Mouse (Mus musculus): ENCODE measurements around the gene Milr1. TPM values are rescaled to one million over a fixed set of nuclear protein-coding genes. Genes with fewer than 3 reads are reported as not detected.

Milr1 gene
- polyA plus RNA-seq, 2 experiments, result 2.2 to 3.0 TPM

DNA sequence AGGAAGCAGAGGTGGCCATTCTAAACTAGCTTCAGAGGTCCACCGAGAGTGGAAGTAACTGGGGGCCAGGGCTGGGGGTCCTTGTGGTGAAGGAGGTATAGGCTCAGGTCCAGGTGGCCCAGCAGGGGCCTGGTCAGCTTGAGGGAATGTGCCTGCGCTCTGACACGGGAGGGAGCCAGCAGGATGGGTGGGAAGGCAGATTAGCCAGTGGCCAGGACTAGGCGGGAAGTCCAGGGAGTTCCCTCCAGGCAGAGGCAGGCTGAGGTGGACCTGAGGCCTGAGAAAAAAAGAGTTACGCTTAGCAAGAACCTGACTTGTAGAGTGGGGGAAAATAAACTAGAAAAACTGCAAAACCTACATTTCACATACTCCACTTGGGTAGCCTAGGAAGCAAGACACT is 40.2 kb upstream of the Milr1 start:
- ATAC-seq (ENCODE audit: insufficient read depth), result no peak
- WGBS (ENCODE audit: insufficient replicate concordance), result 64% methylated on average over 5 of the region's 5 CpGs
- H3K9ac ChIP-seq (replicated peaks), result no peak overlapping the region
- no peak for DNase-seq (ENCODE audit: low read depth in 3 of 3, low spot score in 3 of 3)
- peaks cover 0 to 6% of the 10 kb centered on the region in 2 experiments; a peak in 2 of 4 replicates for H3K4me1 ChIP-seq (replicated peaks; ENCODE audit: control insufficient read depth in 2 of 2, insufficient read depth in 2 of 2, low read length in 1 of 2)
- no peaks in the 10 kb centered on the region for H3K27me3 ChIP-seq (ENCODE audit: control insufficient read depth, insufficient read depth, low read length)
- H3K9me3 ChIP-seq (ENCODE audit: control insufficient read depth, low read length), result no peaks in the 10 kb centered on the region
- H3K27ac ChIP-seq, result no peak overlapping the region
- no peak overlapping the region for H3K4me3 ChIP-seq (ENCODE audit: insufficient read depth in 1 of 2, low read depth in 2 of 2, low read length in 2 of 2)
- H3K4me2 ChIP-seq (ENCODE audit: low read depth), result no peak overlapping the region
- no peaks in the 10 kb centered on the region for H3K36me3 ChIP-seq (replicated peaks; ENCODE audit: control insufficient read depth, insufficient read depth, low read depth)
- TF ChIP-seq CTCF (IDR thresholded peaks at IDR 0.05; ENCODE audit: low read depth), result no peak
- no peak for TF ChIP-seq EP300 (IDR thresholded peaks at IDR 0.05; ENCODE audit: low read depth)

DNA sequence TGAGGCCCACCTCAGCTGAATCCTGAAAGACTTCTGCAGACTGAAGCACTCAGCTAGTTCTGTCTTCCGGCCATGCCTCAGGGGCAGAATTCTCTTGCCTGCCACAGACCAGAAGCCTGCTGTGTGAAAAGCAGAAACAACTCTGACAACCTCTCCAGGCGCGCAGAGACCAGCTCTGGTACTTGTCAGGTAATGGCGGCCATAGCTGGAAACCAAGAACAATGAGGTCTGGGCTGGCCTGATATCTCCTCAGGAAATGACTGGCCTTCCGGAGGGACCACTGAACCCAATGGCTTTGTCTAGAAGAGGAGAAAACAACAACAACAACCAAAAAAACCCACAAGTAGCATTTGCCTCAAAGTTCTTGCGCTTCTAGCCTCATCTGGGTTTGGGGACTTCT is 36.0 kb upstream of the Milr1 start:
- H3K36me3 ChIP-seq (replicated peaks; ENCODE audit: control insufficient read depth, insufficient read depth, low read depth), result no peaks in the 10 kb centered on the region
- no peak overlapping the region for H3K4me2 ChIP-seq (ENCODE audit: low read depth)
- H3K27ac ChIP-seq, result no peak overlapping the region
- H3K4me3 ChIP-seq (ENCODE audit: insufficient read depth in 1 of 2, low read depth in 2 of 2, low read length in 2 of 2), result peak overlapping the region in 1 of 2 experiments; percentile 37; a peak in 3 of 4 replicates
- WGBS (ENCODE audit: insufficient replicate concordance), result 23% methylated on average over 6 of the region's 6 CpGs
- DNase-seq (ENCODE audit: low read depth in 3 of 3, low spot score in 3 of 3) (no peak), ATAC-seq (ENCODE audit: insufficient read depth) (no peak)
- H3K27me3 ChIP-seq (ENCODE audit: control insufficient read depth, insufficient read depth, low read length), result no peaks in the 10 kb centered on the region
- no peak overlapping the region for H3K9ac ChIP-seq (replicated peaks)
- no peaks in the 10 kb centered on the region for H3K9me3 ChIP-seq (ENCODE audit: control insufficient read depth, low read length)
- H3K4me1 ChIP-seq (replicated peaks; ENCODE audit: control insufficient read depth in 2 of 2, insufficient read depth in 2 of 2, low read length in 1 of 2), result peaks cover 0 to 9% of the 10 kb centered on the region in 2 experiments; a peak in 2 of 4 replicates
- TF ChIP-seq CTCF (IDR thresholded peaks at IDR 0.05; ENCODE audit: low read depth) (no peak), EP300 (IDR thresholded peaks at IDR 0.05; ENCODE audit: low read depth) (no peak)

DNA sequence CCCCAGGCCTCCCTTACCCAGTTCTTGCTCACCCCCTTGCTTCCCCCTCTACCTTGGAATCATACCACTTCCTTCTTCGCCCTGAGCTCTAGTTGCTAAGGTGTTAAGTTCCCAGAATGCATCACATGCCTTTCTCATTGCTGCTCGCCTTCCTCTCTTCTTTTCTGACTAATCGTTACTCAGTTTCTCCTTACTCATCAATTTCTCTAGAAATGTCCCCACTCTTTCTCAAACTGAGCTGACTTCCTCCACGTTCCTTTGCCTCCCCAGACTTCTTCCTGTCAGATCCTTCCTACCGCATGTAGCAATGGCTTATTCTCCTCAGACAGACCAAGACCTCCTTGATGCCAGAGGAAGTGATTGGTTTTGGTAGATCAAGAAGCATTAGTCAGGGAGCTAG is 34.5 kb upstream of the Milr1 start:
- Histone ChIP-seq H3K4me1 (replicated peaks; ENCODE audit: control insufficient read depth in 2 of 2, insufficient read depth in 2 of 2, low read length in 1 of 2) (peaks cover 0 to 9% of the 10 kb centered on the region in 2 experiments; a peak in 2 of 4 replicates), H3K9ac (replicated peaks) (no peak overlapping the region), H3K4me3 (ENCODE audit: insufficient read depth in 1 of 2, low read depth in 2 of 2, low read length in 2 of 2) (no peak overlapping the region), H3K9me3 (ENCODE audit: control insufficient read depth, low read length) (no peaks in the 10 kb centered on the region), H3K27me3 (ENCODE audit: control insufficient read depth, insufficient read depth, low read length) (no peaks in the 10 kb centered on the region), H3K4me2 (ENCODE audit: low read depth) (no peak overlapping the region), H3K27ac (no peak overlapping the region), H3K36me3 (replicated peaks; ENCODE audit: control insufficient read depth, insufficient read depth, low read depth) (no peaks in the 10 kb centered on the region)
- WGBS (ENCODE audit: insufficient replicate concordance), result 48% methylated on average over 5 of the region's 5 CpGs
- TF ChIP-seq EP300 (IDR thresholded peaks at IDR 0.05; ENCODE audit: low read depth) (no peak), CTCF (IDR thresholded peaks at IDR 0.05; ENCODE audit: low read depth) (no peak)
- ATAC-seq (ENCODE audit: insufficient read depth) (no peak), DNase-seq (ENCODE audit: low read depth in 3 of 3, low spot score in 3 of 3) (no peak)

DNA sequence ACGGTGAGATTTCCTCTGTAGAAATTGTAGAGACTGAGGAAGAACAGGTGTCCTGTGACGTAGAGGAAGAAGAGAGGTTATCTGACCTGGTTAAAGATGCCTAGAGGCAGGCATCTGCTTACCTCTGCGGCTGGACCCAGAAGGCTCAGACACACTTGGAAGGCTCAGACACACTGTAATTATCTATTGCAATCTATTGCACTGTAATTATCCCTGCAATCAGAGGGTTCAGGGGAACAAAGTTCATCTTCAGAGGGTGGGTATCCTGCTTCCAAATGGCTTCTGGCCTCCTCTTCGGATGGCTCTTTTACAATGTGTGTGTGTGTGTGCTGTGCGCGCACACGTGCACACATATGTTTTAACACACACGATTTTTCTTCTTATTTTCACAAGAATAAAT is 30.6 kb upstream of the Milr1 start:
- WGBS (ENCODE audit: insufficient replicate concordance), result 77% methylated on average over 8 of the region's 8 CpGs

DNA sequence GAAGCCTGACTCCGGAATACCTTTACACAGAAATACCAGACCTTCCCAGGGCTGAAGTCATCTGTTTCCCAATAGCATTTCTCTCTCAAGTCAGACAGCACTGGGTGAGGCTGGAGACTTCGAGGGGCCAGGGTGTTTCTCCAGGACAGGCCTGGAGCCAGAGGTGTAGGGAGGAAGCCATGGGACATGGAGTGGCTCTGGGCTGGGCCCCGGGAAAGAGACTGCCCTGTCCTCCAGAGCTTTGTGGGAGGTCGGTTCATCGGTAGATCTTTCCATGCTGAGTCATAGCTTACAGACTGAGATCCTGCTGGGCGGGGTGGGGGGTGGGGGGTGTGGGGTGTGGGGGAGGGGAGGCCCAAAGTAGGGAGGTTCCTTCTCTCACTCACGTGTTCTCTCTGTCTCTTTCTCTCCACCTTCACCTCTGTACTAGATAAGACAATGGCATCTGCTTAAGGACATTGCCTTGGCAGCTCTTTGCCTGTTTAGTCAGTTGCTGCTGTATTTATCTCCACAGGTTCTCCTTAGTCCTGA is 28.1 kb upstream of the Milr1 start:
- peak; percentile 84 for ATAC-seq (ENCODE audit: insufficient read depth)
- Histone ChIP-seq H3K27me3 (ENCODE audit: control insufficient read depth, insufficient read depth, low read length) (no peaks in the 10 kb centered on the region), H3K36me3 (replicated peaks; ENCODE audit: control insufficient read depth, insufficient read depth, low read depth) (no peaks in the 10 kb centered on the region), H3K4me2 (ENCODE audit: low read depth) (peak overlapping the region; percentile 23), H3K9me3 (ENCODE audit: control insufficient read depth, low read length) (no peaks in the 10 kb centered on the region), H3K9ac (replicated peaks) (no peak overlapping the region), H3K4me1 (replicated peaks; ENCODE audit: control insufficient read depth in 2 of 2, insufficient read depth in 2 of 2, low read length in 1 of 2) (peaks cover 10 to 13% of the 10 kb centered on the region in 2 experiments), H3K4me3 (ENCODE audit: insufficient read depth in 1 of 2, low read depth in 2 of 2, low read length in 2 of 2) (no peak overlapping the region), H3K27ac (no peak overlapping the region; the same call in 1 of the 2 replicates)
- WGBS (ENCODE audit: insufficient replicate concordance), result 14% methylated on average over 7 of the region's 7 CpGs
- peak in 1 of 3 experiments; percentile 29 for DNase-seq (ENCODE audit: low read depth in 3 of 3, low spot score in 3 of 3)
- TF ChIP-seq CTCF (IDR thresholded peaks at IDR 0.05; ENCODE audit: low read depth) (no peak), EP300 (IDR thresholded peaks at IDR 0.05; ENCODE audit: low read depth) (no peak)

More for the DNA sequence above, 30.6 kb upstream of the Milr1 start:
- no peak for DNase-seq (ENCODE audit: low read depth in 3 of 3, low spot score in 3 of 3)
- H3K4me2 ChIP-seq (ENCODE audit: low read depth), result no peak overlapping the region
- ATAC-seq (ENCODE audit: insufficient read depth), result no peak
- no peak overlapping the region for H3K27ac ChIP-seq
- no peaks in the 10 kb centered on the region for H3K9me3 ChIP-seq (ENCODE audit: control insufficient read depth, low read length)
- H3K4me3 ChIP-seq (ENCODE audit: insufficient read depth in 1 of 2, low read depth in 2 of 2, low read length in 2 of 2), result no peak overlapping the region
- H3K27me3 ChIP-seq (ENCODE audit: control insufficient read depth, insufficient read depth, low read length), result no peaks in the 10 kb centered on the region
- H3K36me3 ChIP-seq (replicated peaks; ENCODE audit: control insufficient read depth, insufficient read depth, low read depth), result no peaks in the 10 kb centered on the region
- H3K4me1 ChIP-seq (replicated peaks; ENCODE audit: control insufficient read depth in 2 of 2, insufficient read depth in 2 of 2, low read length in 1 of 2), result peaks cover 10 to 21% of the 10 kb centered on the region in 2 experiments
- TF ChIP-seq CTCF (IDR thresholded peaks at IDR 0.05; ENCODE audit: low read depth) (no peak), EP300 (IDR thresholded peaks at IDR 0.05; ENCODE audit: low read depth) (no peak)
- H3K9ac ChIP-seq (replicated peaks), result no peak overlapping the region
